Comparison of ENCODE assay signal across 12 mouse cellular contexts in genomic region chr15:51724127-51724526, GRCm38 (mm10).
DNase-seq lines count a peak whose midpoint lies in the region; ATAC-seq and TF ChIP-seq lines count a peak whose summit lies in the region.
"Had no signal": no experiment of that assay in that cellular context is flagged by ENCODE, and none has a peak within 500 bp of the region (broad histone marks: within the 10 kb centered on the region; RNA-seq: fewer than 3 reads in every experiment).

No protein-coding gene starts in this region.

- no peak overlapping the region for H3K27ac ChIP-seq in liver, embryonic 14.5 days
- H3K27ac ChIP-seq in liver, embryonic 12.5 days: no peak overlapping the region
- H3K27ac ChIP-seq in intestine, embryonic 15.5 days: no peak overlapping the region
- H3K27ac ChIP-seq in thymus, adult 2 months (ENCODE audit: control insufficient read depth, insufficient read depth, low read length): no peak overlapping the region
- H3K27ac ChIP-seq: limb, embryonic 13.5 days; midbrain, embryonic 13.5 days had no signal

- H3K9ac ChIP-seq in liver, embryonic 14.5 days (replicated peaks): no peak overlapping the region
- no peak overlapping the region for H3K9ac ChIP-seq in liver, embryonic 12.5 days
- no peak overlapping the region for H3K9ac ChIP-seq in intestine, embryonic 15.5 days
- H3K9ac ChIP-seq: limb, embryonic 13.5 days; midbrain, embryonic 13.5 days had no signal

- no peak for ATAC-seq in liver, embryonic 14.5 days (ENCODE audit: insufficient read depth)
- ATAC-seq in liver, embryonic 12.5 days: no peak
- ATAC-seq in intestine, embryonic 15.5 days: no peak
- ATAC-seq: activated CD4-positive, CD25-positive, alpha-beta regulatory T cell, adult 4 months; midbrain, embryonic 13.5 days had no signal

- WGBS in liver, embryonic 14.5 days (ENCODE audit: insufficient replicate concordance): 54% methylated on average over 7 of the region's 7 CpGs
- WGBS in liver, embryonic 12.5 days (ENCODE audit: insufficient replicate concordance): 54% methylated on average over 7 of the region's 7 CpGs
- 71% methylated on average over 7 of the region's 7 CpGs for WGBS in intestine, embryonic 15.5 days
- 67% methylated on average over 7 of the region's 7 CpGs for WGBS in thymus, adult 2 months

- no peaks in the 10 kb centered on the region for H3K4me1 ChIP-seq in liver, embryonic 14.5 days (replicated peaks; ENCODE audit: control insufficient read depth in 2 of 2, insufficient read depth in 2 of 2, low read length in 1 of 2)
- H3K4me1 ChIP-seq in liver, embryonic 12.5 days: no peaks in the 10 kb centered on the region
- H3K4me1 ChIP-seq in E14TG2a.4 (replicated peaks; ENCODE audit: low read depth, low read length): no peaks in the 10 kb centered on the region
- H3K4me1 ChIP-seq in intestine, embryonic 15.5 days (replicated peaks): no peaks in the 10 kb centered on the region
- no peaks in the 10 kb centered on the region for H3K4me1 ChIP-seq in thymus, adult 2 months (replicated peaks; ENCODE audit: control insufficient read depth, insufficient read depth, low read length)

- H3K27me3 ChIP-seq in liver, embryonic 14.5 days (ENCODE audit: control insufficient read depth, insufficient read depth, low read length): no peaks in the 10 kb centered on the region
- H3K27me3 ChIP-seq in liver, embryonic 12.5 days (replicated peaks): no peaks in the 10 kb centered on the region
- no peaks in the 10 kb centered on the region for H3K27me3 ChIP-seq in E14TG2a.4 (ENCODE audit: insufficient read depth, low read length)
- no peaks in the 10 kb centered on the region for H3K27me3 ChIP-seq in intestine, embryonic 15.5 days (replicated peaks)
- H3K27me3 ChIP-seq in thymus, adult 2 months (ENCODE audit: control insufficient read depth, insufficient read depth, low read length): no peaks in the 10 kb centered on the region
- H3K27me3 ChIP-seq: limb, embryonic 13.5 days; midbrain, embryonic 13.5 days had no signal

- H3K4me3 ChIP-seq in liver, embryonic 14.5 days (ENCODE audit: insufficient read depth in 1 of 2, low read depth in 2 of 2, low read length in 2 of 2): no peak overlapping the region
- no peak overlapping the region for H3K4me3 ChIP-seq in liver, embryonic 12.5 days
- H3K4me3 ChIP-seq in E14TG2a.4 (replicated peaks; ENCODE audit: low read length): no peak overlapping the region
- no peak overlapping the region for H3K4me3 ChIP-seq in intestine, embryonic 15.5 days (replicated peaks)
- no peak overlapping the region for H3K4me3 ChIP-seq in thymus, adult 2 months (ENCODE audit: control insufficient read depth, insufficient read depth, low read length)
- H3K4me3 ChIP-seq: limb, embryonic 13.5 days; midbrain, embryonic 13.5 days had no signal

- H3K4me2 ChIP-seq in liver, embryonic 14.5 days (ENCODE audit: low read depth): no peak overlapping the region
- H3K4me2 ChIP-seq in liver, embryonic 12.5 days: no peak overlapping the region
- no peak overlapping the region for H3K4me2 ChIP-seq in intestine, embryonic 15.5 days (replicated peaks)
- H3K4me2 ChIP-seq: limb, embryonic 13.5 days; midbrain, embryonic 13.5 days had no signal

- H3K36me3 ChIP-seq in liver, embryonic 14.5 days (replicated peaks; ENCODE audit: control insufficient read depth, insufficient read depth, low read depth): no peaks in the 10 kb centered on the region
- H3K36me3 ChIP-seq in liver, embryonic 12.5 days: no peaks in the 10 kb centered on the region
- no peaks in the 10 kb centered on the region for H3K36me3 ChIP-seq in E14TG2a.4 (ENCODE audit: insufficient read depth, low read length)
- no peaks in the 10 kb centered on the region for H3K36me3 ChIP-seq in intestine, embryonic 15.5 days
- H3K36me3 ChIP-seq in thymus, adult 2 months (ENCODE audit: control insufficient read depth, insufficient read depth, low read length): no peaks in the 10 kb centered on the region
- H3K36me3 ChIP-seq: limb, embryonic 13.5 days; midbrain, embryonic 13.5 days had no signal

- no peak for TF ChIP-seq POLR2A in thymus, adult 2 months (IDR thresholded peaks at IDR 0.05; ENCODE audit: control insufficient read depth, extremely low read depth, insufficient read depth, low read length, poor library complexity)

- no peak for TF ChIP-seq EP300 in liver, embryonic 14.5 days (IDR thresholded peaks at IDR 0.05; ENCODE audit: low read depth)

- no peak for DNase-seq in liver, embryonic 14.5 days (ENCODE audit: low read depth in 3 of 3, low spot score in 3 of 3)
- DNase-seq in MEL-GATA-1-ER (ENCODE audit: extremely low read depth, low read depth): peak; percentile 29
- peak; percentile 1 for DNase-seq in c-Kit-positive CD71-positive TER-119-positive erythroid progenitor cells, embryonic 14.5 days (ENCODE audit: low spot score)
- no peak for DNase-seq in left cerebral cortex, adult 18-20 months (ENCODE audit: low spot score in 2 of 2)
- DNase-seq in thymus, adult 2 months: no peak
- DNase-seq: cerebellum, adult 9-11 months had no signal

- H3K9me3 ChIP-seq in liver, embryonic 14.5 days (ENCODE audit: control insufficient read depth, low read length): no peaks in the 10 kb centered on the region
- H3K9me3 ChIP-seq in liver, embryonic 12.5 days (replicated peaks): no peaks in the 10 kb centered on the region
- H3K9me3 ChIP-seq in E14TG2a.4 (ENCODE audit: low read length): no peaks in the 10 kb centered on the region
- no peaks in the 10 kb centered on the region for H3K9me3 ChIP-seq in intestine, embryonic 15.5 days
- H3K9me3 ChIP-seq: limb, embryonic 13.5 days; midbrain, embryonic 13.5 days had no signal

- peak; percentile 49 for TF ChIP-seq CTCF in liver, embryonic 14.5 days (IDR thresholded peaks at IDR 0.05; ENCODE audit: low read depth)
- peak; percentile 58 for TF ChIP-seq CTCF in E14TG2a.4 (conservative IDR thresholded peaks at IDR 0.05; ENCODE audit: low read length)
- TF ChIP-seq CTCF in thymus, adult 2 months (IDR thresholded peaks at IDR 0.05; ENCODE audit: borderline replicate concordance, control insufficient read depth, extremely low read depth, insufficient read depth, low read length, poor library complexity): no peak

Comparison
In these comparisons a context has a peak if more than half of its experiments do, and no peak if none do; other contexts are left out.
1. DNase-seq: peak in MEL-GATA-1-ER (single experiment) and c-Kit-positive CD71-positive TER-119-positive erythroid progenitor cells, embryonic 14.5 days (single experiment); none in liver, embryonic 14.5 days (0 of 3), left cerebral cortex, adult 18-20 months (0 of 2) and thymus, adult 2 months (single experiment).